Mouse (Mus musculus) stomach, postnatal 0 days (tissue): Measurements from ENCODE around the gene Gprc6a.

Experiments used
- CTCF ChIP-seq: IDR thresholded peaks from 2 replicates; pipeline ENCODE4 v1.5.1; 2016; ENCODE audit warnings: antibody characterized with exemption, low read depth, mild to moderate bottlenecking, moderate library complexity
- EP300 ChIP-seq: optimal IDR thresholded peaks from 2 replicates; pipeline ENCODE3; 2016; ENCODE audit warnings: antibody characterized with exemption

- TF ChIP-seq CTCF: no peak
- TF ChIP-seq EP300: no peak
Measured at GRCm38 (mm10) chr10:51620126-51620525, 11.1 kb downstream of the Gprc6a start.
